Mouse (Mus musculus) urinary bladder, postnatal 25 days (tissue): Measurements from ENCODE around the gene Elmod1.

Experiments
- DNase-seq: peaks from one replicate; pipeline ENCODE4 v3.0.0; 2022; ENCODE audit warnings: low spot score

Elmod1 gene

DNA sequence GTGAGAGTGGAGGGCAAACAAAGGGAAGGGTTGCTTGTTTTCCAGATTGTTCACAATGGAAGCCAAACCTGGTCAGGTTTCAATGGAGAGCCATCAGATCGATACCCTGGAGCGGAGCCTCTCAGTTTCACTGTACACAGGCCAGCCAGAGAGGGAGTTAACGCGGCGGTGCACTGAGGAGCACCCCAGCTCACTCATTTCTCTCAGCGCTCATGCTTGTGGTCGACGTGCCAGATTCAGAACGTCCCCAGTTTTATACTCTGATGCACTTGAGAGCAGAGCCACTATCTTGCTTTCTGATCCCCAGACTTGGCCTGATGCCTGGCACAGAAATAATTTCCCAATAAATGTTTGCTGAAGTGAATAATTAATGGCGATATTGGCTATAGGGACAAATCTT, 68.3 kb downstream of the Elmod1 start:
- DNase-seq = no peak

DNA sequence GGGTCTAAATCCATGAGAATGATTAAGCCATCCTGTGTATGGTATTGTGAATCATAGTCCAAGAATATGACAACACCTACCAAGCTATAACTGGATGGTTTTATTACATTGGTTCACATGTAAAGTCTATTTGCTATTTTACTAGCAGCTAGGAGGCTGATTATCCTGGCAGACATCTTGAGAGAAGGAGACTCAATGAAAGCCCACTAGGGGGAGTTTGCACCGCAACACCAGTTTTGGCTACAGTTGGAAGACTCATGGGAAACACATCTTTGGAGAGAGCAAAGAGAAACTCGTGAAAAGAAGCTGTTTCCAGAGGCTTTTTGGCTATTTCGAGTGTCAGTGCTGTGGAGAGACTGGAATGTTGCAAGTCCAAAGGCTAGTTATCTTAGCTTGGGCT, 69.7 kb downstream of the Elmod1 start:
- DNase-seq = no peak

DNA sequence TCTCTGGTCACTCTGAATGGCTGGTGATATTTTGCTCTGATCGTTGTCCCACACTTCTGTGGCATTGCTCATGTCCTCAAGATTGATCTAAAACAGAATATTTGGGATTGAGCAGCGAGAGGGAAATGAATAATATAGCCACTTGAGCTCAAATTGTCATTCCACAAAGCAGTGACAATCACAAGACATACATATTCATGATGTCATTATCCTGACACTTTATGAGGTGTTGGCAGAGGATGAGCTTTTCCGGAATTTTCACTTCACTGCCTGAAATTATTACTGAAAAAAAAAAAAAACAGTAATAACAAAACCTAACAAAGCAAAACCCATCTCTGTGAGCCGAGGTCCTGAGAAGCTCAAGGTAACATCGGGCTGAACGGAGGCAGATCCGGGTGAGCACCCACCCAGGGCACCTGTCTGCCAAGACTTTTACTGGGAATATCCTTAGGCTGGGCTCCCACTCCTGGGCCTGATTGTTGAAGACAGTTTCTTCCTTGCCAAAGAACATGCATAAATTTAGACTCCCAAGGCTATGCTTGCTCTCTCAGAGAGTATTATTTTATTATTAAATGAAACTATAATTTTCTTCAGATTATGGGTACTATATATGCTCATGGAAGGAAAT, 71.8 kb downstream of the Elmod1 start:
- DNase-seq = no peak

DNA sequence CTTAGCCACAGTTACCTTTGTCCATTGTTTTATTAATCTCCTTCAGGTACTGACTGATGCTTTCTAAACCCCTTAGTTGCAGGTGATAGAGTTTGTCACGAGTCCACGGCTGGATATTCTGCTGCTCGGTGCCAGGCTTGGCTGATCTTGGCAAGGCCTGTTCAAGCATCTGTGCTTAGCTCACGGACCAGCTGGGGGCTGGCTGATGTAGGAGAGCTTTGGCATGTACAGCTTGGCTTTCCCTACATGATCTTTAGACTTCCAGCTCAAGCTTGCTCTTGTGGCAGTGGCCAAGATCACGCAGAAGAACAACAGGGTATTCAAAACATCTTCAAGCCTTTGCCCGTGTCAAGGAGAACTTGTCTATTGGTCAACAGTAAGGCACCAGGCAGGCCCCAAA, 75.3 kb downstream of the Elmod1 start:
- no peak for DNase-seq

DNA sequence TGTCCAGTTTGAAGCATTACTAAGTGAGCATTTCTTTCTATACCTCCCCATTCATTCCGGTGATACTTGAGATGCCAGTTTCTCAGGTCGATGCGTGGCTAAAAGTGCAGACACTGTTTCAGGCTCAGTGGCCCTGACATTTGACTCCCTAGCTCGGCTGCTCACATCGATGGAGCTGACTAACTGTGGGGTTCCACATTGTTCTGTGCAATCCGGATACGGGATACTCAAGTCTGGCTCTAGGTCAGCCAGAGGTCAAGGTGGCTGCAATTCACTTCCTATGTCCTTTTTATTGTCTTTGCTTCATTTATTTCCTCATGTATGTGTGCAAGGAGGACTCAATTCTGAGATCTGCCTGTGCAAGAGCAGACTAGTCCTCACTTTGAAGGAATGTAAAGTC, 79.3 kb downstream of the Elmod1 start:
- DNase-seq = no peak

DNA sequence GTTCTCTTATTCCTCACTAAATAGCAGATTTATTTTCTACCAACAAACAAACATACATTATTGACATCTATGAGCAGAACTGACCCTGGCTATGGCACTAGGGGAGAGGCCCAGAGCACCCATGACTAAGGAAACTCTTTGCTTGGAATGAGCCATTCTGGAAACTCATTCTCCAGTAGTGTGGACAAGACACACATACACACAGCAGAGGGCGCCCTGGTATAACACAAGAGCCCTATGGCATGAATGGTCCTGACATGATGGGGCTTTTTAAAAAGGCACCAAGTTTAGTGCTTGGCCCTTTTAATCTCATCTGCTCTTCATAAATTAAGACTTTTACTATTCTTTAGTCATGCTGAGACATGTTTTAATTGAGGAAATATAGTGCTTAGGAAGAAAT, 85.0 kb downstream of the Elmod1 start:
- DNase-seq = no peak

DNA sequence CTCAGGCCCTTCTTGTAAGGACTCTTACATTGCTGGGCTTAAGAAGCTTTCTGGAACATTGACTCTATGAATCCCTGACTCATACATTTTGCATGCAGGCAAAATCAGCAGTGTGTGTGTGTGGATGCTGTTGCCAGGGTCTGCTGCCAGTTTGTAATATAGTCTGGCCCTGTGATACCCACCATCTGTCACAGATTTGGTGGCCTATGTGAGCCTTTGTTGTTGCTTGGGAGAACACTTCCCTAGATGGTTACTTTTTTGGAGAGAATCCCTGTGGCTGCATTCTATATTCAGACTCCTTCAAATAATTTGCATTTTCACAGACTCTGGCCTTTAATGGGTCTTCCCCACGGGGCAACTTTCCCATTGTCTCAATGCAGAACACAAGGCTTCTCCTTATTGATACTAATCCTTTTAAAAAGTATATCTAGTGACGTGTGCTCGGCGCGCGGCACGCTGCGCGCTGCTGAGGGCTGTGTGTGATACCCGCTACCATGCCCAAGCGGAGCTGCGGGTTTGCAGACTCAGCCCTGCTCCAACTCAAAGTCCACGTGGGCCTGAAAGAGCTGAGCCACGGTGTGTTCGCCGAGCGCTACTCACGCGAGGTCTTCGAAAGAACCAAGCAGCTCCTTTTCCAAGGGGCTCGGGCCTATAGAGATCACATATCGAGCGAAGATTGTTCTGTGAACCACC, 91.4 kb downstream of the Elmod1 start:
- DNase-seq = no peak

DNA sequence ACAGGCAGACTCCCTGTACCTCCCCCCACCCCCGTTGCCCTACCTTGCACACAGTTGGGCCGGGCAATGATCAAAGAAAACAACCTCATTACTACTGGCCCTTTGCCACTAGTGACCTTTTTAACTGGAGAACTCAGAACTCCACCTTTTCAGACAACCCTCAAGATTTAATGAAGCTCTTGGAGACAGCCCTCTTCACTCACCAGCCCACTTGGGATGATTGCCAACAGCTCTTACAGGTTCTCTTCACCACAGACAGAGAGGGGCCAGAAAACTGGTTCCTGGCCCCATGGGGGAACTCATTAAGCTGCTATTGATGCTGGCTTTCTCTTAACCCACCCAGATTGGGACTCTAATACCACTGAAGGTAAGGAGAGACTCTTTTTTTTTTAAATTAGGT, 97.7 kb downstream of the Elmod1 start:
- no peak for DNase-seq

DNA sequence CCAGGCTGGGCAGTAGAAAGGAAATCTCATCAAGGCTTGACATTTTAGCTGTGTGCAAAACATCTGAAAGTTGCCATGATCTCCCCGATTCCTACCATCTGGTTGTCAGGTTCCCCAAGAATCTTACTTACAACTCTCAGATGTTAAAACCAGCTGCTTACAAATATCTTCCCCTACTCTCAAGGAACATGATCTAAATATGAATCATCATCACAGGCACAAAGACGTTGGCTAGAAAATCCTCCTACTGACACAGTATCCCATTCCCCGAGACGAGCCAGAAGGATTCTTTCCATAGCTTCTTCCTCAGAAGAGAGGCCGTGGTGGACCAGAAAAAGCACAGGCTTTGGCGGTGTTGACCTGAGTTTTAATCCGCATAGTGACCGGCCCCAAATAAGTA, 101.9 kb downstream of the Elmod1 start:
- DNase-seq = no peak
